Mouse (Mus musculus): ENCODE data around the gene Map6d1. TPM values are rescaled to one million over a fixed set of nuclear protein-coding genes. Genes with fewer than 3 reads are reported as not detected.

Gene Map6d1
- under 1 TPM; 0.04 to 0.14 TPM for polyA plus RNA-seq (2012; fragmentation: generic; extraction: Trizol)

DNA sequence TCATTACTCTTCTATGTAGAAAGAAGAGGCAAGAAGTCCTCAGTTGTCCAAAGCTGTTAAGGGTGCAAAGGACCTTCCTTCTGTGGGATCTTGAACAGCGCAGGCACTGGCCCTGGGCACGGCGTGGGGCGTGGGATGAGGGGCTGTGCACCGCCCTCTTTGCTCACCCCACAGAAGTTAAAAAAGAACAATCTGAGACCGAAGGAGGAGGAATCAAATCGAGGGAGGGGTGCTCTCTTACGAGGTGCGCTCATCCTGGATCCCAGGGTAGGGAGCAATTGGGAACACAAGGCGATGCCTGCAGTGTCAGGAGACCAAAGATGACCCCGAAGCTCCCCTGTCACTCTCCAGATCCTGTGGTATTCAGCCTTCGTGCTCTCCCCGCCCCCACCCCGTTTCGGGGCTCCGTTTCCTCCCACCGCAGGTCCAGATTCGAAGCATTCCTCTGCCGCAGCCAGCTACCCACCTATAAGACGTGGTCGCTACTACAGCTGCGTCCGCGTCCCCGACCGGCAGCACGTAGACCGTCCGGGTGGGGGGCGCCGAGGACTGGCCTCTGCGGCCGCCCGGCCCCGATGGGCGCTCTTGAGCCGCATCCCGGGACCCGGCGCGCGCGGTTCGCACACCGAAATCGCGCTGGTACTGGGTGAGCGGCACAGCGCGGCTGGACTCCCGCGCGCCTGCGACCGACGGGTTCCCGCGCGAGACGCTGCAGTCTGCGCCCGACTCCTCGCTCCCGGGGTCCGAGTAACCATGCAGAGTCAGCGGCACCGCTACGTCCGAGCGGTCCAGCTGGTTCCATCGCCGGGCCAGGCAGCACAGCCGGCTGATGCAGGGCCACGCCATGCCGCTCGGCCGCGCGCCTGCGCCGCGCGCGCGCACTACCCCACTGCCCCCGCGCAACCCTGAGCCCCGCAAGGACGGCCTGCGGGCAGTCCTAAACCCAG is at the start of gene Map6d1:
Map6d1 (minus strand) TSS at position 891 of the 947 bp plus-strand sequence.

Other genes starting within 250 kb of the Map6d1 start
- 1 to 10 TPM in 1 of 2 experiments, under 1 TPM in 1; 0.19 to 5.7 TPM for gene Klhl24, start 143.8 kb downstream of the Map6d1 start, polyA plus RNA-seq (2012; fragmentation: generic; extraction: Trizol)
- gene Yeats2, start 100.3 kb downstream of the Map6d1 start, polyA plus RNA-seq (2012; fragmentation: generic; extraction: Trizol), result 10 to 100 TPM in 1 of 2 experiments, 1 to 10 TPM in 1; 1.2 to 13.9 TPM
- gene Parl, start 61.0 kb upstream of the Map6d1 start, polyA plus RNA-seq (2012; fragmentation: generic; extraction: Trizol), result 10 to 100 TPM; 74.0 to 74.2 TPM
- gene Cyp2ab1, start 84.0 kb upstream of the Map6d1 start, polyA plus RNA-seq (2012; fragmentation: generic; extraction: Trizol), result under 1 TPM in 1 of 2 experiments, not detected in 1; 0.09 TPM
- 10 to 100 TPM in 1 of 2 experiments, 1 to 10 TPM in 1; 5.8 to 36.2 TPM for gene Abcc5, start 185.0 kb upstream of the Map6d1 start, polyA plus RNA-seq (2012; fragmentation: generic; extraction: Trizol)

All from C3H10T1/2 (cell line).